Mouse (Mus musculus): ENCODE results near the gene Fcgrt.

Gene Fcgrt

GRCm38 (mm10) chr7:45053931-45054510, 49.6 kb downstream of the Fcgrt start:
- peak; percentile 99 for DNase-seq

- DNase-seq = peak; percentile 74
Observed at GRCm38 (mm10) chr7:45053117-45053930, 50.3 kb downstream of the Fcgrt start.

DNA sequence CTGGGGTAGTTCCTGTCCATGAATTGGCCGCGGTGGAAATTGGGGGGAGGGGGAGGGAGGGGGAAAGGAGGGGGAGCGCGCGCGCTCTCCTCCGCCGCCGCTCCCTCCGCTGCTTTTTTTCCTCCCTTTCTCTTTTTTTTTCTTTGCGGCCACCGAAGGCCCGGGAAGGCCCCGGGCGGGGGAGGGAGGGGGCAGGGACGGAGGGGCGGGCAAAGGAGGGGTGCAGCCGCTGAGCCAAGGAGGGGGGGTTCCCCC, 50.9 kb downstream of the Fcgrt start, which contains the start of gene Prr12:
Prr12 (minus strand) TSS at position 20 of the 255 bp plus-strand sequence.
- DNase-seq = no peak

DNA sequence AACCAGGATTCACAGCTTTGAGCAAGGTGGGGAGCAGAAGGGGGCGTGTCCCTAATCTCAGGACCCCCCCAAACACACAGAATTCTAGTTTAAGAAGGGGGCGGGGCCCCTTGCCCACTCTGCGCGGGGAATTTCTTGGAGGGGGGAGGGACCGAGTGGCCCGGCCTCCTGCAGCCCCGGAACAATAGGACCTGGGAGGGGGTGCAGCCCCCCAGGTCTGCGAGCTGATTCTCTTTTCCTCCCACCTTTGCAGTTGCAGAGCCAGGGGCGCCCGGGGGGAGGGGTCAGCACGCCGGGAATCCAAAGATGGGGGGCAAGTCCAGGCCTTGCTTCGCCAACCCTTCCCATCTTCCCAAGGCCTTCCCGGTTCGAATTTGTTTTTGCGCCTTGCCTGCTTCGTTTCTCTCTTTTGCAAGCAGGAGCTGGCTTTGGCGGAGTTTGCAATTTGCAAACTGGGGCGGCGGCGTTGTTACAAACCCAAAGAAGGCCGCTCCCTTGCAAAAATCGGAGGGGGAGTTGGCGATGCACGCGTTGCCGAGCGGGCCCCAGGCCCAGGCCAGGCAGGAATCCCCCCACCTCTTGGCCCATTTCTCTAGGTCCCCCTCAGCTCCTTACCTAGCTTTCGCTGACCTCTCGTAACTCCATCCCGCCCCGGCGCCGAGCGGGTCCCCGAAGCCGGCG, 51.3 kb downstream of the Fcgrt start:
- peak; percentile 39 for DNase-seq

DNA sequence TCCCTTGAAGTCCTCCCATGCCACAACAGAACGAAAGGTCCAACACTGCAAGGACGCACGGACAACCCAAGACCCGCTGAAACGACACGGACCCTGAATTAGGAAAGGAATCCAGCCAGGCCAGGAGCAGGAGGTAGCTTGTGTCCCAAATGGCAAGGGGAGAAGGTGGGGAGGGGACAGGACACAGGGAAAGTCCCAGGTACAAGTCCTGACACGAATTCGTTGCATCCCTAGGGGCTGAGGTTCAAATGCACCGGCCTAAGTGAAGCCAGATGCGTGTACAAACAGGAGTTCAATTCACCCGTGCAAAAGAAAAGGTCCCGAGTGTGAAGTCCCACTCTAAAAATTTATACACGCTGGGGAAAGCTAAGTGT, 52.1 kb downstream of the Fcgrt start:
- DNase-seq = no peak

DNA sequence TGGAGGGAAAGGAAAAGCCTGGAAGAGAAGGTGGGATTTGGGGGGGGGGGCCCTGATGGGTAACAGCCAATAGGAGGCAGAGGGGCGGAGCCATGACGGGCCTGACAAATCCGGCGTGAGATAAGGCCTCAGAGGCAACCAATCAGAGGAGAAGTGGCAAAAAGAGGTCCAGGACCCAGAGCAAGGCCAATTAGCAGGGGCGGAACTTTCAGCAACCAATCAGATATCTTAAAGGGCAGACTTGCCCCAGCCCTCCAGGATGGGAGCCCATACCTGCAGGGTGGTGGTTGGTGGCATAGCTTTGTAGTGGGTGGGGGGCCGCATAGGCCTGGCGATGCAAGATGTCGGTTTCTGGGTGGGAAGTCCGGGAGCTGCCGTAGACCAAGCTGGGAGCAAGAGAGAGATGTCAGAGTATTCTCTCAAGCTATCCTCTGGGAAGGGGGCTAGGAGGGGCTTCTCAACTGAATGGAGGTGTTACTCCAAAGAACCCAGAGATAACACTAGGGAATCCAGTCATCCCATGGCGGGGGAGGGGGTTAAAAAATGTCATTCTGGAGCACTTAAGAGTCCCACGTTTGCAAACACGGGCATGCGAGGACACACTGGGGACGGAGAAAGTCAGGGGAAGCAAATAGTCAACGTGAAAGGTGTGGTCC, 52.6 kb downstream of the Fcgrt start:
- peak; percentile 75 for DNase-seq

DNA sequence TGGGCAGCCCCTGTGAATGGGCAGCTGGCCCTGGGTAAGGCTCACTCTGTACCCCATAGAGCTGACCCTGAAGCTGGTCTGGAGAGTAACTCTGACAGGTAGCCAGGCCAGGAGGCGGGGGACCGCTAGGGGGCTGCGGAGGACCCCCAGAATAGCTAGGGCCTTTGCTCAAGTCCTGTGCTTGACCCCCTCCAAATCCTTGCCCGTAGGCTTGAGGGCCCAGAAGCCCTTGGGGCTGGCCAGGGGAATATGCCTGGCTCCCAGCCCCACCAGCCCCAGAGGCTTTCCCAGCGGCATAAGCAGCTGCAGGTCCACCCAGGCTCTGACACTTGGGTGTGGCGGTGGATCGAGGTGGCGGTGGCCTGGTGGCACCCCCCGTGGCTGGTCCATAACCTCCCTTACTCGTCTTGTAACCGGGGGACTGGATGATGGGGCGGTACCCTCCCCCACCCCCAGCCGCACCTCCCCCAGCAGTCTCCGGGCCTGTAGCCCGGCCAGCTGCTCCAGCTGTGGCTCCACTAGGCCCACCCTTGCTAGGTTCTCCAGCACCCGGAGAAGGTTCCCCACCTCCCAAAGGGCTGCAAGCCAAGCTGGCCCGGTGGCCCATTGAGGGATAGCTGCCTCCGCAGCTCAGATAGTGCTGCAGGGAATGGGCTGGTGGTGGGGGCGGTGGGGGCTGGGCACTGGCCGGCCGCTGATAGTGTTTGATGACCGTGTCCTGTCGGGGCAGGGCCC, 54.6 kb downstream of the Fcgrt start:
- DNase-seq = no peak

DNA sequence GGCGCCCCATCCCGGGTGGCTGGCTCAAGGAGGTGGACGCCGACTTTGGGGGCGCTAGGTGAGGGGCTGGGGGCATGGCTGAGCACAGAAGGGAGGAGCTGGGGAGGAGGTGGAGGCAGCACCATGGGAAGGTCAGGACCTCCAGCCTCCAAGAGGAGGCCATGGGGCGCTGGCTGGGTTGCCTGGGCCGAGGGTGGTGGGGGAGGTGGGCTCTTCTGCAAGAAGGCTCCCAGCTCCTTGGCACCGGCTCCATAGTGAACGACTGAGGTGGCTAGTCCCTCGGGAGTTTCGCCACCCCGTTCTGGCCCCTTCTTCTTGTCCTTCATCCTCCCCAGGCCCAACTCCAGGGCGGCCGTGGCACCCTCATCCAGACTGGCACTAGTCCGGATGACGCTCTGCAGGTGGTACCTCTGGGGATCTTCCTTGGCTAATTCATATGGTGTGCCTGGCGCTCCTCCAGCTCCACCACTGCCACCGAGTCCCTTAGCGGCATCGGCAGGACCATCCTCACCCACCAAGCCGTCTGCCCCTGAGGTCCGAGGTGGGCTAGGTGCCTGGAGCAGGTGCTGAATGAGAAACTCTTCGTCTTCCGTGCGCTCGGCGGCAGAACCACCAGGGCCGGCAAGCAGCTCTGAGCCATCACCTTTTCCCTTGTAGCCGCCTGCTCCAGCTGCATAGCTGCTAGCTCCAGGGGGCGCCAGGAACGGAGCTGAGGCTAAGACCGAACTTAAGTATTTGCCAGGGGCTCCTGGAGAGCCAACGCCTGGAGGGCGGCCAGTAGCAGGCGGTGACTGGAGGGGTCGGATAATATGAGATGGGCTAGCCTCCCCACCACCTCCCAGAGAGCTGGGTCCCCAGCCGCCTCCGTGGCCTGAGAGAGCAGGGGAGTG, 55.4 kb downstream of the Fcgrt start:
- DNase-seq = no peak

DNA sequence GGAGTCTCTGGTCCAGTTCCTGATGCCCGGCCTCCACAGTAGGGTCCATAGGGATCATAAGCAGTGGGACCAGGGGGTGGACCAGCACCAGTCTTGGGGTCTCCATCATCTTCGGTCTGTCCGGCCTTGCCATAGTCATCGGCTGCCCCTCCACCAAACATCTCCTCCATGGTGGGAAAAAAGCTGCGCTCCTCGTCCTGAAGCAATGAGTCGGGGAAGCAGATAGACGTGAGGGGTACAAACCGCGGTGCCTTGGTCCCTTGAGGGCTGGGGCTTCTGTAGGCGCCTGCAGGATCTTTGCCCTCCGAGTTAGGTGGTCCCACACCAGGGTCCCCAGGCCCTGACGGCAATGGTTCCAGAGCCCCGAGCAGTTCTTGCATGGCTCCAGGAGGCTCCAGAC, 56.2 kb downstream of the Fcgrt start:
- no peak for DNase-seq

- no peak for DNase-seq
Observed at GRCm38 (mm10) chr7:45046853-45047350, 56.7 kb downstream of the Fcgrt start.

DNA sequence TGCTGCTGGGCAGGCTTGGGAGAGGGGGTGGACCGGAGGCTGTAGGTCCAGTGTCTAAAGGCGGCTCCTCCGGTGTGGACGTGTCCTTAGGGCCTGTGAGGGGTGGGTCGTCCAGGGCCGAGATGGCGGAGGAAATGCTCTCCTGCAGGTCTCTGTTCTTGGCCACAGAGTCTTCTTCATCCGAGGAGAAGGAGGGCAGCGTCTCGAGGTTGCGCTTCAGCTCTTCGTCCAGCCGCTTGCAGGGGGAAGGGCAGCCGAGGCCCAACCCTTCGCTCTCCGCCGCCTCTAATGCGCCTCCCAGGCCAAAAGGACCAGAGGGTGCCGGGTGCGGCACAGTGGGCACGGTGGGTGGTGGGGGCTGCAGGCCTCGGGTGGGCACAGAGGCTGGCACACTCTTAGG, 57.9 kb downstream of the Fcgrt start:
- DNase-seq = no peak

GRCm38 (mm10) chr7:45043307-45043706, 60.3 kb downstream of the Fcgrt start:
- no peak for DNase-seq
